Comparison of ENCODE assay signal across 8 mouse cellular contexts in genomic region chr4:135946659-135947301, GRCm38 (mm10). TPM values are rescaled to one million over a fixed set of nuclear protein-coding genes. Genes with fewer than 3 reads are reported as not detected.
A peak's percentile ranks its signal among the peaks of the same experiment; 100 is the strongest.
DNase-seq lines count a peak whose midpoint lies in the region; ATAC-seq and TF ChIP-seq lines count a peak whose summit lies in the region.

No protein-coding gene starts in this region.

- H3K9me3 ChIP-seq in hindbrain, postnatal 0 days (ENCODE audit: low read length): no peaks in the 10 kb centered on the region
- H3K9me3 ChIP-seq in midbrain, embryonic 11.5 days (ENCODE audit: control insufficient read depth, low read length): no peaks in the 10 kb centered on the region

- peak overlapping the region; percentile 59 for H3K27ac ChIP-seq in testis, adult 2 months (ENCODE audit: control insufficient read depth, insufficient read depth, low read depth, low read length)
- H3K27ac ChIP-seq in hindbrain, postnatal 0 days: peak overlapping the region; percentile 87
- H3K27ac ChIP-seq in midbrain, embryonic 11.5 days (ENCODE audit: low read depth, low read length): 0 out of 2 replicates have a peak overlapping the region, but pooled peaks have one; percentile 12

- WGBS in hindbrain, postnatal 0 days: 2% methylated on average over 28 of the region's 28 CpGs
- WGBS in midbrain, embryonic 11.5 days: 1% methylated on average over 28 of the region's 28 CpGs

- peak overlapping the region; percentile 89 for H3K4me2 ChIP-seq in hindbrain, postnatal 0 days (ENCODE audit: low read depth, low read length)
- peak overlapping the region; percentile 87 for H3K4me2 ChIP-seq in midbrain, embryonic 11.5 days

- peak overlapping the region; percentile 84 for H3K4me3 ChIP-seq in testis, adult 2 months (ENCODE audit: control insufficient read depth, low read depth, low read length)
- H3K4me3 ChIP-seq in hindbrain, postnatal 0 days (ENCODE audit: low read length): peak overlapping the region; percentile 75
- H3K4me3 ChIP-seq in midbrain, embryonic 11.5 days (ENCODE audit: low read depth, low read length): peak overlapping the region; percentile 80

- no peak for TF ChIP-seq POLR2A in testis, adult 2 months (IDR thresholded peaks at IDR 0.05; ENCODE audit: control insufficient read depth, low read depth, low read length)

- H3K9ac ChIP-seq in hindbrain, postnatal 0 days (replicated peaks; ENCODE audit: low read length): peak overlapping the region; percentile 57
- H3K9ac ChIP-seq in midbrain, embryonic 11.5 days (ENCODE audit: low read length): peak overlapping the region; percentile 72

- H3K36me3 ChIP-seq in testis, adult 2 months (ENCODE audit: control insufficient read depth, insufficient read depth, low read length): no peaks in the 10 kb centered on the region
- no peaks in the 10 kb centered on the region for H3K36me3 ChIP-seq in hindbrain, postnatal 0 days (ENCODE audit: insufficient read depth, low read length)
- peaks cover 2% of the 10 kb centered on the region; the same call in 1 of the 2 replicates for H3K36me3 ChIP-seq in midbrain, embryonic 11.5 days (ENCODE audit: control insufficient read depth, insufficient read depth, low read length)

- DNase-seq in cerebellum, adult 11-12 months: peak; percentile 57
- no peak for DNase-seq in cerebellum, adult 11 months
- DNase-seq in testis, postnatal 14 days (ENCODE audit: low spot score): no peak
- peak; percentile 55 for DNase-seq in hindbrain, postnatal 0 days (ENCODE audit: low spot score)
- no peak for DNase-seq in midbrain, embryonic 11.5 days (ENCODE audit: low spot score, missing footprints)
- DNase-seq in right cerebral cortex, postnatal 25 days: no peak
- DNase-seq in retina, postnatal 1 day: no peak

- H3K4me1 ChIP-seq in testis, adult 2 months (ENCODE audit: control insufficient read depth, insufficient read depth, low read length): peaks cover 10% of the 10 kb centered on the region
- peaks cover 4% of the 10 kb centered on the region; the same call in 1 of the 2 replicates for H3K4me1 ChIP-seq in hindbrain, postnatal 0 days (ENCODE audit: insufficient read depth, low read length)
- peaks cover 7% of the 10 kb centered on the region for H3K4me1 ChIP-seq in midbrain, embryonic 11.5 days (ENCODE audit: control insufficient read depth, insufficient read depth, low read length)

- no peak for TF ChIP-seq CTCF in testis, adult 2 months (IDR thresholded peaks at IDR 0.05; ENCODE audit: control insufficient read depth, insufficient read depth, insufficient replicate concordance, low read depth, low read length)
- TF ChIP-seq CTCF in hindbrain, postnatal 0 days (IDR thresholded peaks at IDR 0.05; ENCODE audit: low read depth): no peak

- ATAC-seq in hindbrain, postnatal 0 days: peak; percentile 27
- ATAC-seq in midbrain, embryonic 11.5 days (ENCODE audit: low FRiP score): no peak

- no peaks in the 10 kb centered on the region for H3K27me3 ChIP-seq in testis, adult 2 months (ENCODE audit: control insufficient read depth, insufficient read depth, low read length)
- H3K27me3 ChIP-seq in hindbrain, postnatal 0 days (ENCODE audit: insufficient read depth, low read length): no peaks in the 10 kb centered on the region
- H3K27me3 ChIP-seq in midbrain, embryonic 11.5 days (ENCODE audit: control insufficient read depth, insufficient read depth, low read length): no peaks in the 10 kb centered on the region

RNA-seq across cellular contexts. Expression of gene Hmgcl, which starts 0.5 kb away (rescaled TPM):
- polyA plus RNA-seq in testis, adult 2 months (2012; rRNA removed): 10.2 and 11.6 TPM in 2 replicates
- total RNA-seq in hindbrain, postnatal 0 days (2014; rRNA removed): 27.0 and 38.6 TPM in 2 replicates
- 55.0 and 60.0 TPM in 2 replicates for polyA plus RNA-seq in hindbrain, postnatal 0 days (2015; fragmentation: Nextera tagmentation; extraction: Ambion mirVana)
- polyA plus RNA-seq in midbrain, embryonic 11.5 days (2014; fragmentation: Nextera tagmentation; extraction: Ambion mirVana): 55.1 and 62.9 TPM in 2 replicates

RNA-seq across cellular contexts. Expression of gene Gale, which starts 16.7 kb away (rescaled TPM):
- polyA plus RNA-seq in testis, adult 2 months (2012; rRNA removed): 8.9 and 10.8 TPM in 2 replicates
- total RNA-seq in hindbrain, postnatal 0 days (2014; rRNA removed): 36.2 and 41.2 TPM in 2 replicates
- polyA plus RNA-seq in hindbrain, postnatal 0 days (2015; fragmentation: Nextera tagmentation; extraction: Ambion mirVana): 39.8 and 40.2 TPM in 2 replicates
- 25.6 and 27.0 TPM in 2 replicates for polyA plus RNA-seq in midbrain, embryonic 11.5 days (2014; fragmentation: Nextera tagmentation; extraction: Ambion mirVana)

RNA-seq across cellular contexts. Expression of gene Lypla2, which starts 25.6 kb away (rescaled TPM):
- polyA plus RNA-seq in testis, adult 2 months (2012; rRNA removed): 24.6 and 26.7 TPM in 2 replicates
- 135 and 172 TPM in 2 replicates for total RNA-seq in hindbrain, postnatal 0 days (2014; rRNA removed)
- polyA plus RNA-seq in hindbrain, postnatal 0 days (2015; fragmentation: Nextera tagmentation; extraction: Ambion mirVana): 183 and 186 TPM in 2 replicates
- 136 and 144 TPM in 2 replicates for polyA plus RNA-seq in midbrain, embryonic 11.5 days (2014; fragmentation: Nextera tagmentation; extraction: Ambion mirVana)

RNA-seq across cellular contexts. Expression of gene Fuca1, which starts 26.2 kb away (rescaled TPM):
- 76.9 and 84.0 TPM in 2 replicates for polyA plus RNA-seq in testis, adult 2 months (2012; rRNA removed)
- total RNA-seq in hindbrain, postnatal 0 days (2014; rRNA removed): 42.5 and 43.6 TPM in 2 replicates
- polyA plus RNA-seq in hindbrain, postnatal 0 days (2015; fragmentation: Nextera tagmentation; extraction: Ambion mirVana): 92.8 and 97.3 TPM in 2 replicates
- 43.0 and 48.1 TPM in 2 replicates for polyA plus RNA-seq in midbrain, embryonic 11.5 days (2014; fragmentation: Nextera tagmentation; extraction: Ambion mirVana)

RNA-seq across cellular contexts. Expression of gene Pithd1, which starts 40.3 kb away (rescaled TPM):
- polyA plus RNA-seq in testis, adult 2 months (2012; rRNA removed): 56.1 and 60.7 TPM in 2 replicates
- total RNA-seq in hindbrain, postnatal 0 days (2014; rRNA removed): 53.2 and 60.2 TPM in 2 replicates
- 84.5 and 85.7 TPM in 2 replicates for polyA plus RNA-seq in hindbrain, postnatal 0 days (2015; fragmentation: Nextera tagmentation; extraction: Ambion mirVana)
- 64.8 and 65.8 TPM in 2 replicates for polyA plus RNA-seq in midbrain, embryonic 11.5 days (2014; fragmentation: Nextera tagmentation; extraction: Ambion mirVana)

Comparison
In these comparisons a context has a peak if more than half of its experiments do, and no peak if none do; other contexts are left out.
1. DNase-seq: peak in cerebellum, adult 11-12 months (single experiment) and hindbrain, postnatal 0 days (single experiment); none in cerebellum, adult 11 months (single experiment), testis, postnatal 14 days (single experiment), midbrain, embryonic 11.5 days (single experiment), right cerebral cortex, postnatal 25 days (single experiment) and retina, postnatal 1 day (single experiment).
2. H3K27ac ChIP-seq: peak in every context shown above with its lines; median percentile 87 in hindbrain, postnatal 0 days; 59 in testis, adult 2 months; 12 in midbrain, embryonic 11.5 days.
3. Peak in every context shown above with its lines, with median percentiles within 50 percentile points of each other: H3K4me3 ChIP-seq.